Mouse (Mus musculus) C2C12 (cell line): ENCODE measurements at regions not wholly inside any gene's neighbourhood (a gene's known extent, or its start where the extent isn't known, plus 50 kb on each side); places are given as distances from the start of the nearest gene placed in this dataset.

Experiments used
- H3K27me3 ChIP-seq: one replicate; pipeline ENCODE4 v1.6.1; 2011; ENCODE audit not compliant: control insufficient read depth, insufficient read depth, insufficient read length
- H3K36me3 ChIP-seq: one replicate; pipeline ENCODE4 v1.6.1; 2011; ENCODE audit not compliant: control insufficient read depth, insufficient read depth
- H3K4me3 ChIP-seq: one replicate; pipeline ENCODE4 v1.5.1; 2011; ENCODE audit warnings: mild to moderate bottlenecking, control low read depth; ENCODE audit not compliant: poor library complexity, insufficient read depth, severe bottlenecking
- H3K79me2 ChIP-seq: one replicate; pipeline ENCODE4 v1.6.1; 2011; ENCODE audit not compliant: control insufficient read depth, insufficient read depth
- H3K79me3 ChIP-seq: one replicate; pipeline ENCODE4 v1.6.1; 2011; ENCODE audit warnings: low read depth, control low read depth
- H3ac ChIP-seq: one replicate; pipeline ENCODE3; 2011; ENCODE audit warnings: low read depth; ENCODE audit not compliant: control insufficient read depth, insufficient read length
- CEBPB ChIP-seq: IDR thresholded peaks from one replicate; pipeline ENCODE4 v1.6.1; 2011; ENCODE audit warnings: low read depth, mild to moderate bottlenecking, control low read depth, moderate library complexity
- CTCF ChIP-seq: IDR thresholded peaks from one replicate; pipeline ENCODE4 v1.5.1; 2011; ENCODE audit not compliant: control insufficient read depth, insufficient read depth, insufficient read length
- FOSL1 ChIP-seq: IDR thresholded peaks from one replicate; pipeline ENCODE4 v1.8.0; 2011; ENCODE audit warnings: mild to moderate bottlenecking, low read length; ENCODE audit not compliant: poor library complexity, insufficient read depth, severe bottlenecking
- MAX ChIP-seq: IDR thresholded peaks from one replicate; pipeline ENCODE4 v1.6.1; 2011; ENCODE audit warnings: mild to moderate bottlenecking, control low read depth
- MYOD1 ChIP-seq: IDR thresholded peaks from one replicate; pipeline ENCODE4 v1.6.1; 2011; ENCODE audit warnings: low read depth; ENCODE audit not compliant: control insufficient read depth, insufficient read length
- MYOG ChIP-seq: IDR thresholded peaks from one replicate; pipeline ENCODE4 v1.6.1; 2011; ENCODE audit not compliant: control insufficient read depth, insufficient read length; ENCODE audit errors: extremely low read depth
- USF1 ChIP-seq: IDR thresholded peaks from one replicate; pipeline ENCODE4 v1.6.1; 2011; ENCODE audit warnings: low read depth, mild to moderate bottlenecking, control low read depth, moderate library complexity

- TF ChIP-seq CEBPB (no peak), CTCF (no peak), FOSL1 (no peak), MYOD1 (no peak), USF1 (no peak), MAX (no peak), MYOG (no peak)
- Histone ChIP-seq H3K79me3 (no peaks in the 10 kb centered on the region), H3K4me3 (no peak overlapping the region), H3K36me3 (no peaks in the 10 kb centered on the region), H3ac (no peak overlapping the region), H3K79me2 (no peaks in the 10 kb centered on the region), H3K27me3 (no peaks in the 10 kb centered on the region)
Measured at GRCm38 (mm10) chr9:116298791-116299190, 123.6 kb upstream of the Tgfbr2 start.

- no peak overlapping the region for H3ac ChIP-seq
- no peaks in the 10 kb centered on the region for H3K79me3 ChIP-seq
- H3K79me2 ChIP-seq = no peaks in the 10 kb centered on the region
- H3K4me3 ChIP-seq = no peak overlapping the region
- no peaks in the 10 kb centered on the region for H3K36me3 ChIP-seq
- no peaks in the 10 kb centered on the region for H3K27me3 ChIP-seq
- TF ChIP-seq CEBPB (no peak), FOSL1 (no peak), MYOD1 (peak; percentile 93), CTCF (no peak)
Measured at GRCm38 (mm10) chr9:116296349-116296748, 121.2 kb upstream of the Tgfbr2 start.

GRCm38 (mm10) chr9:116294073-116294472 lies 118.9 kb upstream of the Tgfbr2 start:
- TF ChIP-seq CTCF (no peak), FOSL1 (no peak), MAX (no peak), MYOG (no peak), USF1 (no peak), MYOD1 (no peak)
- no peaks in the 10 kb centered on the region for H3K79me2 ChIP-seq
- no peak overlapping the region for H3K4me3 ChIP-seq
- no peaks in the 10 kb centered on the region for H3K79me3 ChIP-seq
- H3ac ChIP-seq = no peak overlapping the region
- no peaks in the 10 kb centered on the region for H3K27me3 ChIP-seq
- H3K36me3 ChIP-seq = no peaks in the 10 kb centered on the region

GRCm38 (mm10) chr9:116293110-116293509 lies 118.0 kb upstream of the Tgfbr2 start:
- no peaks in the 10 kb centered on the region for H3K79me2 ChIP-seq
- no peaks in the 10 kb centered on the region for H3K79me3 ChIP-seq
- no peaks in the 10 kb centered on the region for H3K27me3 ChIP-seq
- no peak overlapping the region for H3K4me3 ChIP-seq
- no peak for TF ChIP-seq CTCF
- no peak for TF ChIP-seq MYOG
- H3K36me3 ChIP-seq = no peaks in the 10 kb centered on the region
- no peak overlapping the region for H3ac ChIP-seq

- TF ChIP-seq USF1 (no peak), FOSL1 (no peak), MYOD1 (no peak), CTCF (no peak), CEBPB (no peak), MAX (no peak), MYOG (no peak)
- Histone ChIP-seq H3K79me2 (no peaks in the 10 kb centered on the region), H3K27me3 (no peaks in the 10 kb centered on the region), H3K79me3 (no peaks in the 10 kb centered on the region), H3ac (no peak overlapping the region), H3K4me3 (no peak overlapping the region), H3K36me3 (no peaks in the 10 kb centered on the region)
Measured at GRCm38 (mm10) chr9:116291624-116292023, 116.5 kb upstream of the Tgfbr2 start.

- no peaks in the 10 kb centered on the region for H3K79me3 ChIP-seq
- no peaks in the 10 kb centered on the region for H3K79me2 ChIP-seq
- no peak overlapping the region for H3K4me3 ChIP-seq
- no peaks in the 10 kb centered on the region for H3K36me3 ChIP-seq
- no peaks in the 10 kb centered on the region for H3K27me3 ChIP-seq
- no peak for TF ChIP-seq FOSL1
- no peak for TF ChIP-seq MAX
- TF ChIP-seq MYOG = no peak
- TF ChIP-seq USF1 = no peak
- TF ChIP-seq MYOD1 = no peak
- no peak for TF ChIP-seq CEBPB
- TF ChIP-seq CTCF = no peak
- no peak overlapping the region for H3ac ChIP-seq
Measured at GRCm38 (mm10) chr9:116290896-116291295, 115.7 kb upstream of the Tgfbr2 start.
